Mouse (Mus musculus): Measurements from ENCODE around the gene Cnih2. TPM values are rescaled to one million over a fixed set of nuclear protein-coding genes. Genes with fewer than 3 reads are reported as not detected.
"Not testable (repeated sequence)": the region's sequence is repeated elsewhere in the genome, so short reads cannot be mapped to it uniquely, and the experiment has no call there.

The Cnih2 gene
- polyA plus RNA-seq, 1 experiment from 2014 or later = 518 TPM

- peak within 1 kb of the TSS; percentile 89 for H3K27ac ChIP-seq (replicated peaks; ENCODE audit: low read depth, low read length)
- H3K4me1 ChIP-seq (ENCODE audit: control insufficient read depth, insufficient read depth, low read length) = peaks cover 15% of the 10 kb centered on the region; the same call in 1 of the 2 replicates
- peaks cover 32% of the 10 kb centered on the region for H3K27me3 ChIP-seq (ENCODE audit: control insufficient read depth, insufficient read depth, low read length)
- peak within 1 kb of the TSS; percentile 75 for H3K4me3 ChIP-seq (replicated peaks; ENCODE audit: low read depth, low read length)
- ATAC-seq (ENCODE audit: low FRiP score, low TSS enrichment) = peak; percentile 93
- H3K36me3 ChIP-seq (ENCODE audit: control insufficient read depth, insufficient read depth, low read length) = peaks cover 34% of the 10 kb centered on the region
- H3K9ac ChIP-seq (replicated peaks; ENCODE audit: low read length) = peak within 1 kb of the TSS; percentile 67
- no peaks in the 10 kb centered on the region for H3K9me3 ChIP-seq (ENCODE audit: control insufficient read depth, low read length)
- peak; percentile 98 for DNase-seq
- H3K4me2 ChIP-seq (ENCODE audit: low read length) = peak within 1 kb of the TSS; percentile 74
- WGBS = under 1% methylated on average over 58 of the region's 58 CpGs
Measured at GRCm38 (mm10) chr19:5087884-5088728, 10.2 kb downstream of the Cnih2 start, which contains the start of gene Yif1a. TSS of gene Yif1a (plus strand) at chr19:5088538.

DNA sequence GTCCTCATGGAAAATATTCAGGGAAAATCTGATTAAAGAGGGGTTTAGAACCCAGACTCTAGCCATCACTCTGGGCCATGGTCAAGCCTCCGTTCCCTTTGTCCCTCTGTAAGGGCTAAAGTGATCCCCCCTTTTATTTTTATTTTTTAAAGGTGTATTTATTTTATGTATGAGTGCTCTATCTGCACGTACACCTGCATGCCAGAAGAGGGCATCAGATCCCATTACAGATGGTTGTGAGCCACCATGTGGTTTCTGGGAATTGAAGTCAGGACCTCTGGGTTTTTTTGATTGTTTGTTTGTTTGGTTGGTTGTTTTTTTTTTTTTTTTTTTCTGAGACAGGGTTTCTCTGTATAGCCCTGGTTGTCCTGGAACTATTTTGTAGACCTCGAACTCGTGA is 11.8 kb downstream of the Cnih2 start:
- H3K9ac ChIP-seq (replicated peaks; ENCODE audit: low read length); H3K9me3 ChIP-seq (ENCODE audit: control insufficient read depth, low read length); H3K4me2 ChIP-seq (ENCODE audit: low read length); ATAC-seq (ENCODE audit: low FRiP score, low TSS enrichment); H3K27ac ChIP-seq (replicated peaks; ENCODE audit: low read depth, low read length); DNase-seq; H3K4me3 ChIP-seq (replicated peaks; ENCODE audit: low read depth, low read length): not testable (repeated sequence)
- 60% methylated on average over 4 of the region's 4 CpGs for WGBS
- Histone ChIP-seq H3K27me3 (ENCODE audit: control insufficient read depth, insufficient read depth, low read length) (peaks cover 47% of the 10 kb centered on the region), H3K36me3 (ENCODE audit: control insufficient read depth, insufficient read depth, low read length) (peaks cover 18% of the 10 kb centered on the region), H3K4me1 (ENCODE audit: control insufficient read depth, insufficient read depth, low read length) (peaks cover 15% of the 10 kb centered on the region; the same call in 1 of the 2 replicates)

DNA sequence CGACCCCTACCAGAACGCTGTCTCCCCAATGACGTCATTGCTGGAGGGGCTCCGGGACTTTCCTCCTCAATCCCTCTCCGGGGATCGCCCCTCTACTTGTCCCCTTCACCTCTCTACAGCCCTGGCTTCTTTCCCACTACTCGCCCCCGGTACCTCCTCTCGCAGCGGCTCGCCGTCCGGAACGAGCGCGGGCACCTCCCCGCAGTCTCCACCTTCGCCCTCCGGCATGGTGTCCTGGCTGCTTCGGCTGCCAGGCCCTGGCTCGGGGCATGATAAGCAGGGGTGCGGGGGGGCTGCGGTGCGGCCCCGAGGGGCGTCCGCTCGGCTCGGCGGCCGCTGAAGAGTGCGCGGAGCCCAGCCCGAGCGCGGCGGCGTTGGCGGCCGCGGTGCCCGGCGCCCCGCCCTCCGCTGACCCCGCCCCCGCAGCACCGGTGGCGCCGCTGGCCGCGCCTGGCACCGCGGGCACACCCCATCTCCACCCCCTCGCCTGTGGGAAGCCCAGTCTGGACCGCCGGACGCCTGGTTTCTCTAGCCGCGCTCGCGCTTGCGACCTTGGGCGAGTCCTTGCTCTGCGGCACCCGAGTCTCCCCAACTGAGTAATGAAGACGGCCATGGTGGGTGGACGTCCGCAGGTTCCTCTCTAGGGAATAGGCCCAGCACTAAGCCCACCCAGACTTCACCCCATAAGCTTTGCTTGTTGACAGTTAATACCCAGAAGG is 13.0 kb downstream of the Cnih2 start, which contains the start of gene Tmem151a:
Gene Tmem151a (minus strand): TSS at position 387 of the 719 bp plus-strand sequence.
- H3K4me2 ChIP-seq (ENCODE audit: low read length) = peak within 1 kb of the TSS; percentile 73
- H3K4me1 ChIP-seq (ENCODE audit: control insufficient read depth, insufficient read depth, low read length) = peaks cover 15% of the 10 kb centered on the region; the same call in 1 of the 2 replicates
- peak within 1 kb of the TSS; percentile 52 for H3K4me3 ChIP-seq (replicated peaks; ENCODE audit: low read depth, low read length)
- DNase-seq = peak; percentile 48
- H3K9ac ChIP-seq (replicated peaks; ENCODE audit: low read length) = peak within 1 kb of the TSS; percentile 65
- peaks cover 59% of the 10 kb centered on the region for H3K27me3 ChIP-seq (ENCODE audit: control insufficient read depth, insufficient read depth, low read length)
- WGBS = under 1% methylated on average over 69 of the region's 69 CpGs
- H3K36me3 ChIP-seq (ENCODE audit: control insufficient read depth, insufficient read depth, low read length) = peaks cover 6% of the 10 kb centered on the region; the same call in 1 of the 2 replicates
- no peak within 1 kb of the TSS for H3K27ac ChIP-seq (replicated peaks; ENCODE audit: low read depth, low read length)
- H3K9me3 ChIP-seq (ENCODE audit: control insufficient read depth, low read length) = no peaks in the 10 kb centered on the region
- no peak for ATAC-seq (ENCODE audit: low FRiP score, low TSS enrichment)

DNA sequence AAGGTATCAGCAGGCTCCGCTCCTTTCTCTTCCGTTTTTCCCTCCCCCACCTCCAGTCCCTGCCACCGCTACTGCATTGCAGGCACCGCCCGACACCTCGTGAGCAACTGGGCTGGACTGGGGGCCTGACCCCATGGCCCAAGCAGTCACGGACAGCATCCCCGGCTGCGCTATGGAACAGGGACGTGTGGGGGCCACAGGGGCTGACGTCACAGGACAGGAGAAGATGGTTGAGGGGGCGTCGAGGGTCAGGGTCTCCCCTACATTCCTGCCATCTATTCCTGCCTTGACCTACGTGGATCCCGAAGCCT is 13.5 kb downstream of the Cnih2 start:
- no peak overlapping the region for H3K27ac ChIP-seq (replicated peaks; ENCODE audit: low read depth, low read length)
- peaks cover 62% of the 10 kb centered on the region for H3K27me3 ChIP-seq (ENCODE audit: control insufficient read depth, insufficient read depth, low read length)
- DNase-seq = no peak
- H3K4me2 ChIP-seq (ENCODE audit: low read length) = peak overlapping the region; percentile 73
- no peak for ATAC-seq (ENCODE audit: low FRiP score, low TSS enrichment)
- H3K4me1 ChIP-seq (ENCODE audit: control insufficient read depth, insufficient read depth, low read length) = peaks cover 15% of the 10 kb centered on the region; the same call in 1 of the 2 replicates
- H3K9ac ChIP-seq (replicated peaks; ENCODE audit: low read length) = peak overlapping the region; percentile 65
- 0 out of 2 replicates have a peak, but pooled peaks cover 2% of the 10 kb centered on the region for H3K36me3 ChIP-seq (ENCODE audit: control insufficient read depth, insufficient read depth, low read length)
- 4% methylated on average over 15 of the region's 15 CpGs for WGBS
- H3K9me3 ChIP-seq (ENCODE audit: control insufficient read depth, low read length) = no peaks in the 10 kb centered on the region
- H3K4me3 ChIP-seq (replicated peaks; ENCODE audit: low read depth, low read length) = peak overlapping the region; percentile 52

DNA sequence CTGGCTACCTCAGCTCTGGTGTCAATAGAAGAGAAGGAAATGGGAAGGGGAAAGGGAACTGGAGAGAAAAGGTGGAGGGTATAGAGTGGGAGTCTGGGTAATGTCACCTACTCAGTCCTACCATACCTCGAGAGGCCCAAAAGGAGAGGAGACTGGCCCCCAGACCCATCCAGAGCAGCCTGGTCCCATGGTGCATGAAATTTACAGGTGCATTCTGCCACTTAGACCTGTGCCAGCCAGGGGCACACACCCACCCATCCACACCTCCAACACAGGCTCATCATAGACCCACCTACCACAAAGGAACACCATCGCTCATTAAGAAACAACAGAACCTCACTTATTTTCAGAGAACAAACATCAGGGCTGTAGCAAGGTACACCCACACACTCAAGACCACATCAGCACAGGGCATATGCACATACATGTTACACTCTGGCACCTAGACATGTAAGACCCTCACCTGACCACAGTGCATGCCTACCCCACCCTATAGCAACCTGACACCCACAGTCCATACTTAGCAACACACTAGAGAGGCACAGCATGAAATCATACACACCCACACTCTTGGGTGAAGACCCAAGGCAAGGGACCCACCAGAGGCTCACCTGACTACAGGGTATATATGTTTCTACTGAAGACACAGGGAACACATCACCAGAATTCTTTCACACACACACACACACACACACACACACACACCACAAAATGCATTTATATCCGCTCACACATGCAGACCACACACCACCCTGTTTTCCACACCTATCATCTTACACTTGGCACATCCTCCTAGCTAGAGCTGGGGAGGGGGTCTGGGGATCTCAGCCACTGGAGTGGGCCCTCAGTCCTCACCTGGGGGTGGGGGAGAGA is 14.1 kb downstream of the Cnih2 start:
- Histone ChIP-seq H3K9me3 (ENCODE audit: control insufficient read depth, low read length) (no peaks in the 10 kb centered on the region), H3K4me1 (ENCODE audit: control insufficient read depth, insufficient read depth, low read length) (peaks cover 12% of the 10 kb centered on the region; the same call in 1 of the 2 replicates), H3K27ac (replicated peaks; ENCODE audit: low read depth, low read length) (no peak overlapping the region), H3K4me2 (ENCODE audit: low read length) (peak overlapping the region; percentile 73), H3K9ac (replicated peaks; ENCODE audit: low read length) (peak overlapping the region; percentile 65; the same call in 1 of the 2 replicates), H3K27me3 (ENCODE audit: control insufficient read depth, insufficient read depth, low read length) (peaks cover 62% of the 10 kb centered on the region), H3K36me3 (ENCODE audit: control insufficient read depth, insufficient read depth, low read length) (no peaks in the 10 kb centered on the region), H3K4me3 (replicated peaks; ENCODE audit: low read depth, low read length) (peak overlapping the region; percentile 52)
- no peak for ATAC-seq (ENCODE audit: low FRiP score, low TSS enrichment)
- 67% methylated on average over 3 of the region's 3 CpGs for WGBS
- DNase-seq = no peak

- Histone ChIP-seq H3K27ac (replicated peaks; ENCODE audit: low read depth, low read length) (no peak overlapping the region), H3K9ac (replicated peaks; ENCODE audit: low read length) (no peak overlapping the region), H3K27me3 (ENCODE audit: control insufficient read depth, insufficient read depth, low read length) (peaks cover 62% of the 10 kb centered on the region), H3K4me3 (replicated peaks; ENCODE audit: low read depth, low read length) (no peak overlapping the region), H3K4me1 (ENCODE audit: control insufficient read depth, insufficient read depth, low read length) (0 out of 2 replicates have a peak, but pooled peaks cover 8% of the 10 kb centered on the region), H3K36me3 (ENCODE audit: control insufficient read depth, insufficient read depth, low read length) (no peaks in the 10 kb centered on the region), H3K9me3 (ENCODE audit: control insufficient read depth, low read length) (no peaks in the 10 kb centered on the region), H3K4me2 (ENCODE audit: low read length) (no peak overlapping the region)
- DNase-seq (no peak), ATAC-seq (ENCODE audit: low FRiP score, low TSS enrichment) (no peak)
- 74% methylated on average over 24 of the region's 24 CpGs for WGBS
Measured at GRCm38 (mm10) chr19:5082596-5082995, 15.7 kb downstream of the Cnih2 start.

DNA sequence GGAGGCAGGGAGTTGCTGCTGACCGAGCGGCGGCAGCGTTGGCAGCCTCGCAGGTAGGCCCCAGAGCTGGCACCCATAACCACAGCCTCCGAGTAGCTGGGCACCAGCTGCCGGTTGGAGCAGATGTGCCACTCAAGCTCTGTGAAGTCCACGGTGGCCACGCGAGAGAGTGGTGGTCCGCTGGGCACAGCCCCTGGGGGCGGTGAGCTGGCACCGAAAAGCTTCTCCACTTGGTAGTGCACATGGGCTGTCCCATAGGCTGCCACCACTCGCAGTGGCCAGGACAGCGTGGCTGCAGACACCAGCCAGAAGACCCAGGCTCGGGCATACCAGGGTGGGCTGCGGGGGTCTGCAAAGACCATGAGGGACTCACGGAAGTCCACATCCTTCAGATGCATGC is 16.3 kb downstream of the Cnih2 start:
- ATAC-seq (ENCODE audit: low FRiP score, low TSS enrichment) (no peak), DNase-seq (no peak)
- H3K36me3 ChIP-seq (ENCODE audit: control insufficient read depth, insufficient read depth, low read length) = no peaks in the 10 kb centered on the region
- no peaks in the 10 kb centered on the region for H3K9me3 ChIP-seq (ENCODE audit: control insufficient read depth, low read length)
- H3K9ac ChIP-seq (replicated peaks; ENCODE audit: low read length) = no peak overlapping the region
- peaks cover 62% of the 10 kb centered on the region for H3K27me3 ChIP-seq (ENCODE audit: control insufficient read depth, insufficient read depth, low read length)
- no peak overlapping the region for H3K4me3 ChIP-seq (replicated peaks; ENCODE audit: low read depth, low read length)
- 73% methylated on average over 18 of the region's 18 CpGs for WGBS
- 0 out of 2 replicates have a peak, but pooled peaks cover 3% of the 10 kb centered on the region for H3K4me1 ChIP-seq (ENCODE audit: control insufficient read depth, insufficient read depth, low read length)
- no peak overlapping the region for H3K27ac ChIP-seq (replicated peaks; ENCODE audit: low read depth, low read length)
- H3K4me2 ChIP-seq (ENCODE audit: low read length) = no peak overlapping the region

GRCm38 (mm10) chr19:5079279-5079678 is 19.0 kb downstream of the Cnih2 start:
- Histone ChIP-seq H3K27me3 (ENCODE audit: control insufficient read depth, insufficient read depth, low read length) (peaks cover 40% of the 10 kb centered on the region), H3K36me3 (ENCODE audit: control insufficient read depth, insufficient read depth, low read length) (no peaks in the 10 kb centered on the region), H3K4me1 (ENCODE audit: control insufficient read depth, insufficient read depth, low read length) (no peaks in the 10 kb centered on the region), H3K9ac (replicated peaks; ENCODE audit: low read length) (no peak overlapping the region), H3K4me2 (ENCODE audit: low read length) (no peak overlapping the region), H3K4me3 (replicated peaks; ENCODE audit: low read depth, low read length) (no peak overlapping the region), H3K27ac (replicated peaks; ENCODE audit: low read depth, low read length) (no peak overlapping the region), H3K9me3 (ENCODE audit: control insufficient read depth, low read length) (no peaks in the 10 kb centered on the region)
- no peak for DNase-seq
- 92% methylated on average over 1 of the region's 1 CpGs for WGBS
- no peak for ATAC-seq (ENCODE audit: low FRiP score, low TSS enrichment)
